Mouse (Mus musculus): Measurements from ENCODE around the gene Nfu1. TPM values are rescaled to one million over a fixed set of nuclear protein-coding genes. Genes with fewer than 3 reads are reported as not detected.
A peak's percentile ranks its signal among the peaks of the same experiment; 100 is the strongest.
"Not testable (repeated sequence)": the region's sequence is repeated elsewhere in the genome, so short reads cannot be mapped to it uniquely, and the experiment has no call there.

The Nfu1 gene
- polyA plus RNA-seq, 1 experiment from 2014 or later: 109 TPM

- WGBS: 98% methylated on average over 7 of the region's 7 CpGs
- H3K4me3 ChIP-seq (replicated peaks); H3K9ac ChIP-seq; H3K27ac ChIP-seq; H3K4me1 ChIP-seq (replicated peaks); H3K9me3 ChIP-seq; H3K4me2 ChIP-seq (replicated peaks); H3K36me3 ChIP-seq; H3K27me3 ChIP-seq (replicated peaks); ATAC-seq: not testable (repeated sequence)
Observed at GRCm38 (mm10) chr6:87048712-87049111, 39.7 kb downstream of the Nfu1 start.

- no peak for ATAC-seq
- no peak overlapping the region for H3K4me2 ChIP-seq (replicated peaks)
- H3K9ac ChIP-seq: no peak overlapping the region
- no peak overlapping the region for H3K4me3 ChIP-seq (replicated peaks)
- peaks cover 18% of the 10 kb centered on the region for H3K36me3 ChIP-seq
- H3K27me3 ChIP-seq (replicated peaks): no peaks in the 10 kb centered on the region
- H3K4me1 ChIP-seq (replicated peaks): no peaks in the 10 kb centered on the region
- WGBS: 90% methylated on average over 10 of the region's 10 CpGs
- H3K27ac ChIP-seq: no peak overlapping the region
- no peaks in the 10 kb centered on the region for H3K9me3 ChIP-seq
Observed at GRCm38 (mm10) chr6:87051886-87052425, 42.9 kb downstream of the Nfu1 start.

GRCm38 (mm10) chr6:87054193-87054592 is 45.2 kb downstream of the Nfu1 start:
- 89% methylated on average over 8 of the region's 8 CpGs for WGBS
- ATAC-seq: no peak
- peaks cover 33% of the 10 kb centered on the region for H3K36me3 ChIP-seq

GRCm38 (mm10) chr6:87059754-87060153 is 50.7 kb downstream of the Nfu1 start:
- ATAC-seq: no peak
- Histone ChIP-seq H3K36me3 (peaks cover 50% of the 10 kb centered on the region), H3K9me3 (no peaks in the 10 kb centered on the region), H3K4me2 (replicated peaks) (no peak overlapping the region), H3K9ac (no peak overlapping the region), H3K4me1 (replicated peaks) (no peaks in the 10 kb centered on the region), H3K27ac (no peak overlapping the region), H3K4me3 (replicated peaks) (no peak overlapping the region), H3K27me3 (replicated peaks) (no peaks in the 10 kb centered on the region)
- WGBS: 96% methylated on average over 1 of the region's 1 CpGs

More at GRCm38 (mm10) chr6:87054193-87054592, 45.2 kb downstream of the Nfu1 start:
- H3K4me3 ChIP-seq (replicated peaks): no peak overlapping the region
- H3K27ac ChIP-seq: no peak overlapping the region
- H3K4me2 ChIP-seq (replicated peaks): no peak overlapping the region
- H3K4me1 ChIP-seq (replicated peaks): no peaks in the 10 kb centered on the region
- no peaks in the 10 kb centered on the region for H3K27me3 ChIP-seq (replicated peaks)
- no peaks in the 10 kb centered on the region for H3K9me3 ChIP-seq
- H3K9ac ChIP-seq: no peak overlapping the region

GRCm38 (mm10) chr6:87063586-87063985 is 54.5 kb downstream of the Nfu1 start:
- Histone ChIP-seq H3K27me3 (replicated peaks) (no peaks in the 10 kb centered on the region), H3K9ac (no peak overlapping the region), H3K27ac (no peak overlapping the region), H3K4me2 (replicated peaks) (no peak overlapping the region), H3K4me1 (replicated peaks) (no peaks in the 10 kb centered on the region), H3K36me3 (peaks cover 49% of the 10 kb centered on the region), H3K9me3 (no peaks in the 10 kb centered on the region), H3K4me3 (replicated peaks) (no peak overlapping the region)
- ATAC-seq: no peak
- 90% methylated on average over 4 of the region's 4 CpGs for WGBS

- H3K36me3 ChIP-seq: peaks cover 40% of the 10 kb centered on the region
- no peak overlapping the region for H3K27ac ChIP-seq
- no peaks in the 10 kb centered on the region for H3K4me1 ChIP-seq (replicated peaks)
- no peak overlapping the region for H3K9ac ChIP-seq
- H3K27me3 ChIP-seq (replicated peaks): no peaks in the 10 kb centered on the region
- no peaks in the 10 kb centered on the region for H3K9me3 ChIP-seq
- no peak for ATAC-seq
- no peak overlapping the region for H3K4me2 ChIP-seq (replicated peaks)
- WGBS: 87% methylated on average over 2 of the region's 2 CpGs
- H3K4me3 ChIP-seq (replicated peaks): no peak overlapping the region
Observed at GRCm38 (mm10) chr6:87068209-87068608, 59.2 kb downstream of the Nfu1 start.

GRCm38 (mm10) chr6:87069195-87069900 is 60.3 kb downstream of the Nfu1 start:
- Histone ChIP-seq H3K9ac (no peak overlapping the region), H3K4me3 (replicated peaks) (no peak overlapping the region), H3K4me2 (replicated peaks) (no peak overlapping the region), H3K27ac (no peak overlapping the region), H3K36me3 (peaks cover 30% of the 10 kb centered on the region), H3K9me3 (no peaks in the 10 kb centered on the region), H3K4me1 (replicated peaks) (no peaks in the 10 kb centered on the region), H3K27me3 (replicated peaks) (no peaks in the 10 kb centered on the region)
- peak; percentile 80 for ATAC-seq
- 35% methylated on average over 7 of the region's 7 CpGs for WGBS

- no peaks in the 10 kb centered on the region for H3K9me3 ChIP-seq
- 87% methylated on average over 4 of the region's 4 CpGs for WGBS
- peaks cover 30% of the 10 kb centered on the region for H3K36me3 ChIP-seq
- ATAC-seq: no peak
- H3K4me1 ChIP-seq (replicated peaks): no peaks in the 10 kb centered on the region
- H3K27ac ChIP-seq: no peak overlapping the region
- H3K9ac ChIP-seq: no peak overlapping the region
- H3K27me3 ChIP-seq (replicated peaks): no peaks in the 10 kb centered on the region
- H3K4me2 ChIP-seq (replicated peaks): no peak overlapping the region
- H3K4me3 ChIP-seq (replicated peaks): no peak overlapping the region
Observed at GRCm38 (mm10) chr6:87070641-87071040, 61.6 kb downstream of the Nfu1 start.

- Histone ChIP-seq H3K9me3 (no peaks in the 10 kb centered on the region), H3K36me3 (peaks cover 25% of the 10 kb centered on the region), H3K4me3 (replicated peaks) (no peak overlapping the region), H3K27ac (no peak overlapping the region), H3K9ac (no peak overlapping the region), H3K27me3 (replicated peaks) (no peaks in the 10 kb centered on the region), H3K4me2 (replicated peaks) (no peak overlapping the region), H3K4me1 (replicated peaks) (no peaks in the 10 kb centered on the region)
- no peak for ATAC-seq
- 64% methylated on average over 4 of the region's 4 CpGs for WGBS
Observed at GRCm38 (mm10) chr6:87072759-87073158, 63.7 kb downstream of the Nfu1 start.

- WGBS: 84% methylated on average over 3 of the region's 3 CpGs
- Histone ChIP-seq H3K4me1 (replicated peaks) (no peaks in the 10 kb centered on the region), H3K4me3 (replicated peaks) (no peak overlapping the region), H3K36me3 (peaks cover 26% of the 10 kb centered on the region), H3K9me3 (no peaks in the 10 kb centered on the region), H3K27ac (no peak overlapping the region), H3K9ac (no peak overlapping the region), H3K4me2 (replicated peaks) (no peak overlapping the region), H3K27me3 (replicated peaks) (no peaks in the 10 kb centered on the region)
- no peak for ATAC-seq
Observed at GRCm38 (mm10) chr6:87075092-87075685, 66.2 kb downstream of the Nfu1 start.
